Mouse (Mus musculus) lung, embryonic 16.5 days (tissue): ENCODE measurements around the gene Klf13. TPM values are rescaled to one million over a fixed set of nuclear protein-coding genes. Genes with fewer than 3 reads are reported as not detected.
A peak's percentile ranks its signal among the peaks of the same experiment; 100 is the strongest.

Experiments
- ATAC-seq: fragments of 200-750 bp; cut with Nextera tagmentation; 2 replicates; pipeline ENCODE4 v1.8.0; 2017; ENCODE audit warnings: low read depth, mild to moderate bottlenecking, moderate library complexity
- H3K27ac ChIP-seq: fragments of 300-500 bp; sonication (generic); 2 replicates; pipeline ENCODE4 v1.5.1; 2014; ENCODE audit warnings: mild to moderate bottlenecking, control low read depth, low read length
- H3K27me3 ChIP-seq: fragments of 300-500 bp; sonication (generic); 2 replicates; pipeline ENCODE4 v1.6.1; 2014; ENCODE audit warnings: low read depth, low read length, mixed read lengths; ENCODE audit not compliant: control insufficient read depth, insufficient read depth
- H3K36me3 ChIP-seq: fragments of 300-500 bp; sonication (generic); 2 replicates; pipeline ENCODE4 v1.6.1; 2014; ENCODE audit warnings: low read length; ENCODE audit not compliant: control insufficient read depth, insufficient read depth
- H3K4me1 ChIP-seq: fragments of 300-500 bp; sonication (generic); replicated peaks from 2 replicates; pipeline ENCODE4 v1.6.1; 2014; ENCODE audit warnings: low read length, mixed read lengths; ENCODE audit not compliant: control insufficient read depth, insufficient read depth
- H3K4me2 ChIP-seq: fragments of 300-500 bp; sonication (generic); 2 replicates; pipeline ENCODE4 v1.6.1; 2014; ENCODE audit warnings: low read depth, low read length, control low read depth
- H3K4me3 ChIP-seq: fragments of 300-500 bp; sonication (generic); 2 replicates; pipeline ENCODE4 v1.5.1; 2014; ENCODE audit warnings: mild to moderate bottlenecking, low read length, control low read depth
- H3K9ac ChIP-seq: fragments of 300-500 bp; sonication (generic); 2 replicates; pipeline ENCODE4 v1.6.1; 2014; ENCODE audit warnings: low read length, control low read depth
- H3K9me3 ChIP-seq: fragments of 300-500 bp; sonication (generic); 2 replicates; pipeline ENCODE4 v1.6.1; 2016; ENCODE audit warnings: low read length; ENCODE audit not compliant: control insufficient read depth
- WGBS: fragments of 180-500 bp; shearing (Covaris S2); extraction: QIAGEN DNeasy Blood & Tissue Kit; methylation state at CpG from one replicate; pipeline ENCODE4 v1.1.7; 2014; 5-methylcytosine and 5-hydroxymethylcytosine counted together
- polyA plus RNA-seq: library from polyadenylated mRNA; unstranded; fragments of >200 nt; fragmentation: Nextera tagmentation; extraction: Ambion mirVana; gene quantifications from 2 replicates; pipeline ENCODE4 v1.2.1, GENCODE M21; 2015

Gene Klf13
- polyA plus RNA-seq, 1 experiment from 2014 or later: 40.1 TPM

DNA sequence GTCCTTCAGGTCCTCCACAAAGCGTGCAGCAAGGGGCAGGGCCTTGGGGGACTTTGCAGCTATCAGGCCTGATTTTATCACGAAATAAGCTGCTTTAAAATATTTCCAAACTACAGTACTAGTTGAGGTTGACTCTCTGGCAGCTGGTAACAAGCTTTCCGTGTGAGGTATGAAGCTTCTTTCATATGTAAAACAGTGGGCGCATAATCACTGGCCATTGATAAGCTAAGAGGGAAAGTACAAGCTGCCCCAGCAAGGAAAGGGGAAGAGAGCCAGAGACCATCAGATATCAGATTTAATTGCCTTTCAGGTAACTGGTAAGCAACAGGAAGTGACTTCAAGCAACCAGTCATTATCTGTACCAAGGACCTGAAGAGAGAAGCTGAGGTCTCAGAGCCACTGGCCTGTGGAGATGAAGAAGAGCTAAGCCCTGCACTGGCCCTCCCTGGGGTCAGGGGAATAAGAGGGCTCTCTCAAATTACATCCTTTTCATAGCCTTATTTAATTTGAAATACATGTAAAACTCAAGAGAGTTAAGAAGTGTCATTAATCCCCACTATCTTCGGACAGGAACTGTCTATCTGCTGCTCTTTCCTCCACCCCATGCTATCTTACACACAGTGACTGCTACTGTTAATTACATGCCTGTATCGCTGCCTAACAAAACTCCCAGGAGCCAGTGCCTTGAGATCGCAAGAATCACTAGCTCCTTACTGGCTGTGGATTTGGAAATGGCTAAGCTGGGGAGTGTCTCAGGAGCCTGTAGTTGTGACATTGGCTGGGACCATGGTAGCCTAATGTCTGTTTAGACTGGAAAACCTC lies 13.6 kb upstream of the Klf13 start:
- H3K27ac ChIP-seq: no peak overlapping the region
- no peak for ATAC-seq
- H3K9me3 ChIP-seq: no peaks in the 10 kb centered on the region
- 66% methylated on average over 7 of the region's 7 CpGs for WGBS
- H3K36me3 ChIP-seq: no peaks in the 10 kb centered on the region
- H3K4me1 ChIP-seq: 0 out of 2 replicates have a peak, but pooled peaks cover 4% of the 10 kb centered on the region
- no peak overlapping the region for H3K4me2 ChIP-seq
- H3K4me3 ChIP-seq: no peak overlapping the region
- H3K27me3 ChIP-seq: no peaks in the 10 kb centered on the region
- H3K9ac ChIP-seq: no peak overlapping the region

DNA sequence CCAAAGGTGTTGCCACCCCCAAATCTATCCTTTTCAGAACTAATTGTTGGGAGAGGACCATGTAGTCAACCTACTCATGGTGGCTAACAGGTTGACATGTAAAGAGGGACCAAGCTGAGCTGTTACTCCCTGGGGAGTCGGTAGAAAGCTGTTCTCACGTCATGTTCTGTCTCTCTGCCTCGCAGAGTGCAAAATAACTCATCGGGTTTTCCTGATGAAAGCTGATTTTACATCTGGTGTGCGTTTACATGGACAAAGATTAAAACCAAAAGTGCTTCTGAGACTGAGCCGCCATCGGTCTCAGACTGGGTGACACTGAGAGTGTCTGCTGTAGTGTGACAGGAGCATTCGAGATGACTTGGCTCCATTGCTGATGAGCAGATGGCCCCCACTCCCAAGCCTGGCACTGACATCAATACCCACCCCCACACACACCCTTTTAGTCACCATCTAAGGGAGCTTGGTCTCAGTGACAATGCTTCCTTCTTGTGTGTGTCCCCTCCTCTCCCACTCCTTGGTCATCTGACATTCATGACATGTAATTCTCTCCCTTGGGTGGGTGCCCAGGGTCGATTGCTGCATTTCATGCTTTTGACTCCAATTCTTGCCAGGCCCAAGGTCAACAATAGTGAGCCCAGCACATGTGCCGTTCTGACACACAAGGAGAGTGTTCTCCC lies 12.4 kb upstream of the Klf13 start:
- Histone ChIP-seq H3K36me3 (no peaks in the 10 kb centered on the region), H3K4me2 (no peak overlapping the region), H3K27ac (no peak overlapping the region), H3K9me3 (no peaks in the 10 kb centered on the region), H3K4me1 (0 out of 2 replicates have a peak, but pooled peaks cover 4% of the 10 kb centered on the region), H3K27me3 (no peaks in the 10 kb centered on the region), H3K4me3 (no peak overlapping the region), H3K9ac (no peak overlapping the region)
- WGBS: 68% methylated on average over 10 of the region's 10 CpGs
- no peak for ATAC-seq

DNA sequence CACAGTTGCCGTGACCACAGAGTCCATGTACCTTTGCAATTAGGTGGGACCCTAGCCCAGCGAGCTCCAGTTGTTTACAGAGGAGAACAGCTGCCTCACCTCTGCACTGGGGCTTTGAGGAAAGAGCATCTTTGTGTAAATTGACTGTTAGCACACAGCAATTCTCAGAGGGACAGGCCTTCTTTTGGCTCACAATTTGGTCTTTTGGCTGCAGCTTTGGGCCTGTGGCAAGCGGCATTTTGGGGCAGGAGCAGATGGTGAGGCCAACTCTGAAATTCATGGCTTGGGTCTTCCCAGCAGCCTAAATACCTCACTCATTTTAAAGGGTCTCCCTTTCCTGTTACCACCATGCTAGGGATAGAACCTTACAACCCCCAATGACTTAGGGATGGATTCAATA lies 10.5 kb upstream of the Klf13 start:
- H3K4me2 ChIP-seq: no peak overlapping the region
- WGBS: 54% methylated on average over 3 of the region's 3 CpGs
- no peak for ATAC-seq
- H3K27ac ChIP-seq: no peak overlapping the region
- no peak overlapping the region for H3K4me3 ChIP-seq
- H3K27me3 ChIP-seq: no peaks in the 10 kb centered on the region
- H3K36me3 ChIP-seq: no peaks in the 10 kb centered on the region
- H3K9me3 ChIP-seq: no peaks in the 10 kb centered on the region
- 0 out of 2 replicates have a peak, but pooled peaks cover 4% of the 10 kb centered on the region for H3K4me1 ChIP-seq
- H3K9ac ChIP-seq: no peak overlapping the region

DNA sequence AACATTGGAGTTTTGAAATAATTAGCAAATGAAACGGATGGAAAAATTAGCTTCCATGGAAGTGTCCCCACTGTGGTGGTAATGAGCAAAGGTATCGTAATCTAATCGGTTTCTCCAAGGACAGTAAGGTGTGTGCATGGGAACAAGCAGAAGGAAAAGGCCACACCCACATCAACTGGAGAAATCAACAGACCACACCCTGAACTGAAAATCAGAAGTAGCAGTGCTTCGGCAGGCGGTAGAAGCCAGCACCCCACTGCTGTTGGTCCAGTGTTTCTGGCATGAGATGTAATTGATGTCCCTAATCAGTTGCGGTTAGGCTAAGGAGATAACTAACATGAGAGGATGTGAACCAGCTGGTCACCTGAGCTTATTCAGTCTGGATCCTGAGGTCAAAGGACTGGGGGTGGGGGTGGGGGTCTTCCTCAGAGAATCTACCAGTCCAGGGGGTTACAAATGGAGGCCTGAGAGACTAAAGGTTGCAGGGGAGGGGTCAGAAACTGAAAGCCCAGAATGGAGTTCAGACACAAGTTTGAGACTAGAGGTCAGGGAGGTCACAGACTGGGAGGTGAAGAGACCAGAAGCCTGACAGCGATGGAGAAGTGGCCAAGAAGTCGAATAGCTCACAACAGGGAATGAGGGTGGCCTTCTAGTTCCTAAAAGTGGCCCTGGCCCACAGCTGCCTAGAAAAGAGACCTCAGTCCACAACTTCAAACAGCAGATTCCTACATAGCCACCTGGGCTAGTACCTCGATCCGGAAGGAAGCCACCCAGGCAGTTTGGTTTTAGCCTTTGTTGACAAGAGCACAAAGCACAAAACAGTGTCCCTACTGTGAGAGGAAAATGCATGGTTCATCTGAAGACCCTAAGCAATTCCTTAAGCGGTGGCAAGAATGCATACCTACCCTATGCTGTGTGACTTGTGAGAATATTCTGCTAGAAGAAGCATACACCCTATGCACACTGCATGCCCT lies 9.1 kb upstream of the Klf13 start:
- ATAC-seq: no peak
- no peak overlapping the region for H3K9ac ChIP-seq
- H3K4me3 ChIP-seq: no peak overlapping the region
- 57% methylated on average over 11 of the region's 11 CpGs for WGBS
- H3K9me3 ChIP-seq: no peaks in the 10 kb centered on the region
- H3K36me3 ChIP-seq: no peaks in the 10 kb centered on the region
- no peaks in the 10 kb centered on the region for H3K4me1 ChIP-seq
- no peak overlapping the region for H3K4me2 ChIP-seq
- H3K27ac ChIP-seq: no peak overlapping the region
- no peaks in the 10 kb centered on the region for H3K27me3 ChIP-seq

DNA sequence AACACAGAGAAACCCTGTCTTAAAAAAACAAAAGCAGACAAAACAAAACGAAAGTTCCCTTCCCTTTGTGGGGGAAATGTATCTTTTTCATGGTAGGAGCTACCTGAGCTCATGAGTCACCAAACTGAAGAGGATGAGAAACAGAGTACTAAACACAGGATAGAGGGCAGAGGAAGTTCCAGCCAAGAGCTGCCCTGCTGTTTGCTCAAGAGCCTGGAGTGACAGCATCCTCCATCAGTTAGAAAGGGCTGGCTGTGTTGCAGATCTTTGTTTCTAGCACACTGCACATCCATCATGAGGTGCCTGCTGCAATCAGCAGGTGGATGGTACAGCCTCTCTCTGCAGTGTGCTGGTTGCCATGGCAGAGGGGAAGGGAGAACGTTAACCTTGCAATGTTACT lies 5.2 kb upstream of the Klf13 start:
- peaks cover 9% of the 10 kb centered on the region; the same call in 1 of the 2 replicates for H3K4me1 ChIP-seq
- no peak overlapping the region for H3K9ac ChIP-seq
- 27% methylated on average over 2 of the region's 2 CpGs for WGBS
- no peak overlapping the region for H3K4me3 ChIP-seq
- no peaks in the 10 kb centered on the region for H3K36me3 ChIP-seq
- H3K27ac ChIP-seq: no peak overlapping the region
- H3K9me3 ChIP-seq: no peaks in the 10 kb centered on the region
- ATAC-seq: no peak
- H3K27me3 ChIP-seq: no peaks in the 10 kb centered on the region
- H3K4me2 ChIP-seq: no peak overlapping the region

GRCm38 (mm10) chr7:63941501-63941900 lies 2.8 kb upstream of the Klf13 start:
- WGBS: 49% methylated on average over 4 of the region's 4 CpGs
- H3K27me3 ChIP-seq: no peaks in the 10 kb centered on the region
- H3K4me3 ChIP-seq: no peak overlapping the region
- H3K9ac ChIP-seq: no peak overlapping the region
- H3K27ac ChIP-seq: peak overlapping the region; percentile 32; the same call in 1 of the 2 replicates
- H3K9me3 ChIP-seq: no peaks in the 10 kb centered on the region
- ATAC-seq: no peak
- no peaks in the 10 kb centered on the region for H3K36me3 ChIP-seq
- peaks cover 9% of the 10 kb centered on the region; the same call in 1 of the 2 replicates for H3K4me1 ChIP-seq
- H3K4me2 ChIP-seq: no peak overlapping the region

- H3K4me3 ChIP-seq: no peak overlapping the region
- no peaks in the 10 kb centered on the region for H3K9me3 ChIP-seq
- no peak for ATAC-seq
- no peak overlapping the region for H3K27ac ChIP-seq
- 83% methylated on average over 3 of the region's 3 CpGs for WGBS
- H3K4me1 ChIP-seq: peaks cover 9% of the 10 kb centered on the region; the same call in 1 of the 2 replicates
- H3K9ac ChIP-seq: no peak overlapping the region
- H3K27me3 ChIP-seq: no peaks in the 10 kb centered on the region
- H3K36me3 ChIP-seq: no peaks in the 10 kb centered on the region
- H3K4me2 ChIP-seq: no peak overlapping the region
Measured at GRCm38 (mm10) chr7:63941050-63941449, 2.3 kb upstream of the Klf13 start.

DNA sequence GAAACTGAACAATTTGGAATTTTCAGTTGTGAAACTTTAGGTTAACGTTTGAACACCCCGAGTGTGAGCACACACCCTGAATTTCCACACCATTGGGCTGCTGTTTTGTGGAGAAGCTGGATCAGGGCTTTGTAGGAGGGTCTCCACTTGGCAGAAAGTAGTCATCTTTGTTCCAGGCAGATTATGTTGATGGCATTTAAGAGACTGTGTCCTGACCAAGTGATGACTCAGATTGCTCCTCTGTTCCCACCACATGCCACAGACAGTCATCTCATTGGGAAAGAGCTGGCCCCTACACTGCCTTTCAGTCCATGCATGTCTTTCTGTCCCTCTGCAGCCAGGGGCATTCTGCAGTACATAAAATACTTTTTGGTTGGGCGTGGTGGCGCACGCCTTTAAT lies 1.6 kb upstream of the Klf13 start:
- no peak overlapping the region for H3K9ac ChIP-seq
- no peaks in the 10 kb centered on the region for H3K27me3 ChIP-seq
- H3K4me3 ChIP-seq: no peak overlapping the region
- 86% methylated on average over 5 of the region's 5 CpGs for WGBS
- H3K4me2 ChIP-seq: no peak overlapping the region
- peak overlapping the region; percentile 100 for H3K27ac ChIP-seq
- H3K36me3 ChIP-seq: no peaks in the 10 kb centered on the region
- ATAC-seq: no peak
- H3K4me1 ChIP-seq: peaks cover 16% of the 10 kb centered on the region
- H3K9me3 ChIP-seq: no peaks in the 10 kb centered on the region
